Mouse (Mus musculus) C2C12 (cell line): ENCODE results near the gene Klhl8. TPM values are rescaled to one million over a fixed set of nuclear protein-coding genes. Genes with fewer than 3 reads are reported as not detected.

Experiments
- H3K27me3 ChIP-seq: one replicate; pipeline ENCODE4 v1.6.1; 2011; ENCODE audit not compliant: control insufficient read depth, insufficient read depth, insufficient read length
- H3K36me3 ChIP-seq: one replicate; pipeline ENCODE4 v1.6.1; 2011; ENCODE audit not compliant: control insufficient read depth, insufficient read depth
- H3K4me3 ChIP-seq: one replicate; pipeline ENCODE4 v1.5.1; 2011; ENCODE audit warnings: mild to moderate bottlenecking, control low read depth; ENCODE audit not compliant: poor library complexity, insufficient read depth, severe bottlenecking
- H3K79me2 ChIP-seq: one replicate; pipeline ENCODE4 v1.6.1; 2011; ENCODE audit not compliant: control insufficient read depth, insufficient read depth
- H3K79me3 ChIP-seq: one replicate; pipeline ENCODE4 v1.6.1; 2011; ENCODE audit warnings: low read depth, control low read depth
- H3ac ChIP-seq: one replicate; pipeline ENCODE3; 2011; ENCODE audit warnings: low read depth; ENCODE audit not compliant: control insufficient read depth, insufficient read length
- CEBPB ChIP-seq: IDR thresholded peaks from one replicate; pipeline ENCODE4 v1.6.1; 2011; ENCODE audit warnings: low read depth, mild to moderate bottlenecking, control low read depth, moderate library complexity
- CTCF ChIP-seq: IDR thresholded peaks from one replicate; pipeline ENCODE4 v1.5.1; 2011; ENCODE audit not compliant: control insufficient read depth, insufficient read depth, insufficient read length
- FOSL1 ChIP-seq: IDR thresholded peaks from one replicate; pipeline ENCODE4 v1.8.0; 2011; ENCODE audit warnings: mild to moderate bottlenecking, low read length; ENCODE audit not compliant: poor library complexity, insufficient read depth, severe bottlenecking
- MAX ChIP-seq: IDR thresholded peaks from one replicate; pipeline ENCODE4 v1.6.1; 2011; ENCODE audit warnings: mild to moderate bottlenecking, control low read depth
- MYOD1 ChIP-seq: IDR thresholded peaks from one replicate; pipeline ENCODE4 v1.6.1; 2011; ENCODE audit warnings: low read depth; ENCODE audit not compliant: control insufficient read depth, insufficient read length
- MYOG ChIP-seq: IDR thresholded peaks from one replicate; pipeline ENCODE4 v1.6.1; 2011; ENCODE audit not compliant: control insufficient read depth, insufficient read length; ENCODE audit errors: extremely low read depth
- USF1 ChIP-seq: IDR thresholded peaks from one replicate; pipeline ENCODE4 v1.6.1; 2011; ENCODE audit warnings: low read depth, mild to moderate bottlenecking, control low read depth, moderate library complexity
- polyA plus RNA-seq: library from polyadenylated mRNA; unstranded; fragments of >200 nt; fragmentation: generic; extraction: Trizol; gene quantifications from one replicate; pipeline ENCODE4 v1.2.1, GENCODE M21; 2012; ENCODE audit warnings: missing spikeins

Klhl8 gene
- polyA plus RNA-seq, 1 experiment = 1.1 TPM

GRCm38 (mm10) chr5:103828304-103828703 is 82.8 kb downstream of the Klhl8 start:
- no peak overlapping the region for H3K4me3 ChIP-seq
- H3K79me2 ChIP-seq = peaks cover 6% of the 10 kb centered on the region
- peaks cover 67% of the 10 kb centered on the region for H3K36me3 ChIP-seq
- H3K79me3 ChIP-seq = no peaks in the 10 kb centered on the region
- no peak for TF ChIP-seq CEBPB
- no peak for TF ChIP-seq MYOD1
- TF ChIP-seq FOSL1 = no peak
- TF ChIP-seq MAX = no peak
- TF ChIP-seq USF1 = no peak
- TF ChIP-seq MYOG = no peak
- no peak for TF ChIP-seq CTCF
- no peaks in the 10 kb centered on the region for H3K27me3 ChIP-seq
- no peak overlapping the region for H3ac ChIP-seq

GRCm38 (mm10) chr5:103822949-103823348 is 88.1 kb downstream of the Klhl8 start:
- Histone ChIP-seq H3K79me2 (peaks cover 6% of the 10 kb centered on the region), H3K36me3 (peaks cover 46% of the 10 kb centered on the region), H3K79me3 (no peaks in the 10 kb centered on the region), H3ac (no peak overlapping the region), H3K27me3 (no peaks in the 10 kb centered on the region), H3K4me3 (no peak overlapping the region)
- TF ChIP-seq MYOD1 = no peak
- TF ChIP-seq MYOG = no peak
- no peak for TF ChIP-seq FOSL1
- no peak for TF ChIP-seq CEBPB
- no peak for TF ChIP-seq USF1
- no peak for TF ChIP-seq MAX
- no peak for TF ChIP-seq CTCF

GRCm38 (mm10) chr5:103821500-103822298 is 89.4 kb downstream of the Klhl8 start:
- Histone ChIP-seq H3K4me3 (no peak overlapping the region), H3K36me3 (peaks cover 43% of the 10 kb centered on the region), H3K79me3 (no peaks in the 10 kb centered on the region), H3ac (no peak overlapping the region), H3K79me2 (peaks cover 6% of the 10 kb centered on the region), H3K27me3 (no peaks in the 10 kb centered on the region)
- no peak for TF ChIP-seq MYOD1
- TF ChIP-seq FOSL1 = no peak
- TF ChIP-seq CTCF = no peak
- no peak for TF ChIP-seq USF1
- no peak for TF ChIP-seq MAX
- TF ChIP-seq CEBPB = no peak
- no peak for TF ChIP-seq MYOG

- H3ac ChIP-seq = no peak overlapping the region
- no peaks in the 10 kb centered on the region for H3K27me3 ChIP-seq
- H3K4me3 ChIP-seq = no peak overlapping the region
- peaks cover 6% of the 10 kb centered on the region for H3K79me2 ChIP-seq
- H3K79me3 ChIP-seq = no peaks in the 10 kb centered on the region
- TF ChIP-seq MYOG (no peak), CEBPB (no peak), CTCF (no peak), MAX (no peak), FOSL1 (no peak), USF1 (no peak), MYOD1 (no peak)
- peaks cover 37% of the 10 kb centered on the region for H3K36me3 ChIP-seq
These were observed 90.0 kb downstream of the Klhl8 start for GRCm38 (mm10) chr5:103821062-103821461.

- H3K4me3 ChIP-seq = no peak overlapping the region
- TF ChIP-seq USF1 = no peak
- TF ChIP-seq MYOG = no peak
- TF ChIP-seq CEBPB = no peak
- no peak for TF ChIP-seq FOSL1
- TF ChIP-seq MAX = no peak
- no peak for TF ChIP-seq MYOD1
- no peak for TF ChIP-seq CTCF
These were observed 91.4 kb downstream of the Klhl8 start for GRCm38 (mm10) chr5:103819674-103820073.

More at GRCm38 (mm10) chr5:103819674-103820073, 91.4 kb downstream of the Klhl8 start:
- H3K79me3 ChIP-seq = no peaks in the 10 kb centered on the region
- H3K27me3 ChIP-seq = no peaks in the 10 kb centered on the region
- H3K79me2 ChIP-seq = peaks cover 6% of the 10 kb centered on the region
- peaks cover 38% of the 10 kb centered on the region for H3K36me3 ChIP-seq
- no peak overlapping the region for H3ac ChIP-seq
